In genomic region chr4:134863937-134864729, GRCm38 (mm10) we compare ENCODE assay signal across 12 mouse cellular contexts. TPM values are rescaled to one million over a fixed set of nuclear protein-coding genes. Genes with fewer than 3 reads are reported as not detected.
DNase-seq lines count a peak whose midpoint lies in the region; ATAC-seq and TF ChIP-seq lines count a peak whose summit lies in the region.
"Had no signal": no experiment of that assay in that cellular context is flagged by ENCODE, and none has a peak within 500 bp of the region (broad histone marks: within the 10 kb centered on the region; RNA-seq: fewer than 3 reads in every experiment).

Gene Rhd (plus strand): TSS chr4:134864536.

- intact Hi-C loops in heart, postnatal 14 days (cut with DNase I) = no loop called here
- intact Hi-C loops in left cerebral cortex, postnatal 4 days (cut with DNase I) = no loop called here
- intact Hi-C loops in left cerebral cortex, postnatal 25 days (cut with DNase I) = no loop called here

- 41% methylated on average over 14 of the region's 14 CpGs for WGBS in heart, embryonic 15.5 days
- WGBS in embryonic facial prominence, embryonic 11.5 days = 68% methylated on average over 14 of the region's 14 CpGs
- 20% methylated on average over 14 of the region's 14 CpGs for WGBS in liver, embryonic 15.5 days (ENCODE audit: insufficient replicate concordance)

- H3K9ac ChIP-seq in heart, embryonic 15.5 days = no peak within 1 kb of the TSS
- H3K9ac ChIP-seq in ES-E14 (ENCODE audit: insufficient read depth, low read depth, low read length, poor library complexity, severe bottlenecking) = no peak within 1 kb of the TSS
- no peak within 1 kb of the TSS for H3K9ac ChIP-seq in embryonic facial prominence, embryonic 11.5 days (replicated peaks; ENCODE audit: low read length)
- H3K9ac ChIP-seq in liver, embryonic 15.5 days = peak within 1 kb of the TSS; percentile 95

- no peaks in the 10 kb centered on the region for H3K36me3 ChIP-seq in heart, embryonic 15.5 days
- no peaks in the 10 kb centered on the region for H3K36me3 ChIP-seq in ES-E14 (ENCODE audit: control insufficient read depth, insufficient read depth, low read length, poor library complexity, severe bottlenecking)
- no peaks in the 10 kb centered on the region for H3K36me3 ChIP-seq in embryonic facial prominence, embryonic 11.5 days (replicated peaks; ENCODE audit: control insufficient read depth, insufficient read depth, low read depth, low read length)
- H3K36me3 ChIP-seq in liver, embryonic 15.5 days (replicated peaks) = peaks cover 26% of the 10 kb centered on the region

- peaks cover 10% of the 10 kb centered on the region for H3K27me3 ChIP-seq in heart, embryonic 15.5 days
- H3K27me3 ChIP-seq in embryonic facial prominence, embryonic 11.5 days (ENCODE audit: control insufficient read depth, insufficient read depth, low read length) = peaks cover 5% of the 10 kb centered on the region; the same call in 1 of the 2 replicates
- no peaks in the 10 kb centered on the region for H3K27me3 ChIP-seq in liver, embryonic 15.5 days

- H3K27ac ChIP-seq in heart, embryonic 15.5 days = no peak within 1 kb of the TSS
- no peak within 1 kb of the TSS for H3K27ac ChIP-seq in ES-E14 (ENCODE audit: insufficient read depth, low read depth, low read length, poor library complexity, severe bottlenecking)
- H3K27ac ChIP-seq in embryonic facial prominence, embryonic 11.5 days (replicated peaks; ENCODE audit: low read depth, low read length) = no peak within 1 kb of the TSS
- H3K27ac ChIP-seq in liver, embryonic 15.5 days (replicated peaks) = peak within 1 kb of the TSS; percentile 99

- no peak within 1 kb of the TSS for H3K4me2 ChIP-seq in heart, embryonic 15.5 days
- no peak within 1 kb of the TSS for H3K4me2 ChIP-seq in embryonic facial prominence, embryonic 11.5 days (ENCODE audit: low read depth, low read length)
- peak within 1 kb of the TSS; percentile 87 for H3K4me2 ChIP-seq in liver, embryonic 15.5 days

- H3K9me3 ChIP-seq in heart, embryonic 15.5 days (replicated peaks) = no peaks in the 10 kb centered on the region
- H3K9me3 ChIP-seq in ES-E14 (ENCODE audit: control insufficient read depth, insufficient read depth, low read depth, low read length) = no peaks in the 10 kb centered on the region
- no peaks in the 10 kb centered on the region for H3K9me3 ChIP-seq in embryonic facial prominence, embryonic 11.5 days (replicated peaks; ENCODE audit: control insufficient read depth, low read length)
- H3K9me3 ChIP-seq in liver, embryonic 15.5 days (replicated peaks) = no peaks in the 10 kb centered on the region

- in situ Hi-C loops in ES-E14 (cut with MboI; ENCODE audit: low sequenced_read_pairs in 2 of 2, unreplicated experiment in 2 of 2) = no loop called here

- ATAC-seq in heart, embryonic 15.5 days (replicated peaks; ENCODE audit: insufficient number of reproducible peaks, insufficient read depth, low FRiP score, low read depth) = 0 out of 2 replicates have a peak, but pooled peaks have one; percentile 22
- no peak for ATAC-seq in embryonic facial prominence, embryonic 11.5 days (replicated peaks; ENCODE audit: insufficient number of reproducible peaks, low FRiP score, low TSS enrichment, low read depth)
- peak; percentile 72 for ATAC-seq in liver, embryonic 15.5 days (ENCODE audit: insufficient read depth)

- peaks cover 6% of the 10 kb centered on the region for H3K4me1 ChIP-seq in heart, embryonic 15.5 days (replicated peaks)
- H3K4me1 ChIP-seq in ES-E14 (ENCODE audit: control insufficient read depth in 2 of 2, insufficient read depth in 2 of 2, low read length in 2 of 2, poor library complexity in 1 of 2) = peaks cover 2 to 32% of the 10 kb centered on the region in 2 experiments; a peak in 2 of 4 replicates
- no peaks in the 10 kb centered on the region; the same call in 1 of the 2 replicates for H3K4me1 ChIP-seq in embryonic facial prominence, embryonic 11.5 days (ENCODE audit: control insufficient read depth, insufficient read depth, low read length)
- H3K4me1 ChIP-seq in liver, embryonic 15.5 days (replicated peaks) = peaks cover 50% of the 10 kb centered on the region

- DNase-seq in heart, postnatal 14 days = no peak
- DNase-seq in ES-E14 (ENCODE audit: low read depth, low spot score) = no peak
- no peak for DNase-seq in embryonic facial prominence, embryonic 11.5 days (ENCODE audit: low spot score)
- DNase-seq in left cerebral cortex, postnatal 4 days = no peak
- no peak for DNase-seq in left cerebral cortex, postnatal 25 days (ENCODE audit: low spot score in 2 of 2)
- no peak for DNase-seq in layer of hippocampus, postnatal 14 days (ENCODE audit: low spot score in 2 of 2)
- DNase-seq: lung, postnatal 10 days; retina, postnatal 1 day; thymus, adult 18-20 months had no signal

- no peak within 1 kb of the TSS for H3K4me3 ChIP-seq in heart, embryonic 15.5 days
- H3K4me3 ChIP-seq in ES-E14 (ENCODE audit: insufficient read depth in 1 of 2, low read depth in 1 of 2, low read length in 2 of 2, poor library complexity in 1 of 2, severe bottlenecking in 1 of 2) = peak within 1 kb of the TSS; percentile 2 to 11; a peak in 2 of 4 replicates
- no peak within 1 kb of the TSS for H3K4me3 ChIP-seq in embryonic facial prominence, embryonic 11.5 days (ENCODE audit: low read depth, low read length)
- peak within 1 kb of the TSS; percentile 78 for H3K4me3 ChIP-seq in liver, embryonic 15.5 days (replicated peaks)

TF ChIP-seq in ES-E14, 5 proteins besides CTCF, POLR2A, EP300 and RAD21:
- no peak for TF ChIP-seq ZNF384 (IDR thresholded peaks at IDR 0.05; ENCODE audit: low read depth, low read length)
- no peak for TF ChIP-seq ZC3H11A (IDR thresholded peaks at IDR 0.05; ENCODE audit: borderline replicate concordance, low read depth, low read length)
- TF ChIP-seq CHD2 (IDR thresholded peaks at IDR 0.05; ENCODE audit: low read depth, low read length) = no peak
- no peak for TF ChIP-seq HCFC1 (IDR thresholded peaks at IDR 0.05; ENCODE audit: borderline replicate concordance, insufficient read depth, low read length)
- no peak for TF ChIP-seq MAFK (IDR thresholded peaks at IDR 0.05; ENCODE audit: insufficient read depth, low read depth, low read length)
TF ChIP-seq in ES-E14: peak in this region for 0.

RNA-seq across cellular contexts. Expression of gene Rhd, which starts in this region (rescaled TPM):
- polyA plus RNA-seq in heart, embryonic 15.5 days (2015; fragmentation: Nextera tagmentation; extraction: Ambion mirVana) = 5.4 and 8.9 TPM in 2 replicates
- 1 to 10 TPM; 2.5 TPM for total RNA-seq in heart, postnatal 14 days (2021)
- 12.4 and 21.0 TPM in 2 replicates for total RNA-seq in ES-E14 (2012; rRNA removed)
- 13.7 and 19.7 TPM in 2 replicates for polyA plus RNA-seq in embryonic facial prominence, embryonic 11.5 days (2014; fragmentation: Nextera tagmentation; extraction: Ambion mirVana)
- 587 and 603 TPM in 2 replicates for polyA plus RNA-seq in liver, embryonic 15.5 days (2015; fragmentation: Nextera tagmentation; extraction: Ambion mirVana)
- not detected for total RNA-seq in left cerebral cortex, postnatal 4 days (2021)
- not detected for total RNA-seq in left cerebral cortex, postnatal 25 days (2021)
- not detected for total RNA-seq in layer of hippocampus, postnatal 14 days (2021)
- total RNA-seq: left cerebral cortex, adult 18-20 months had no signal

Comparison
In these comparisons a context has a peak if more than half of its experiments do, and no peak if none do; other contexts are left out.
1. RNA of gene Rhd (polyA plus RNA-seq): 587 to 603 TPM in liver, embryonic 15.5 days; 13.7 to 19.7 TPM in embryonic facial prominence, embryonic 11.5 days and 5.4 to 8.9 TPM in heart, embryonic 15.5 days; every median in the first group is over 10 times any median in the second.
2. H3K4me3 ChIP-seq: peak in ES-E14 (2 of 2) and liver, embryonic 15.5 days (single experiment); none in heart, embryonic 15.5 days (single experiment) and embryonic facial prominence, embryonic 11.5 days (single experiment).